Mouse (Mus musculus): ENCODE measurements around the gene Zfand2b. TPM values are rescaled to one million over a fixed set of nuclear protein-coding genes. Genes with fewer than 3 reads are reported as not detected.

Zfand2b gene
- polyA plus RNA-seq (2015; fragmentation: Nextera tagmentation; extraction: Ambion mirVana): 47.8 and 48.6 TPM in 2 replicates

GRCm38 (mm10) chr1:75168472-75169464 lies at the start of gene Zfand2b:
Gene Zfand2b, plus strand, starts transcription at chr1:75168646.
- peak; percentile 95 for DNase-seq (ENCODE audit: low spot score)

- DNase-seq (ENCODE audit: low spot score): peak; percentile 52
Measured at GRCm38 (mm10) chr1:75122211-75122610, 46.2 kb upstream of the Zfand2b start.

- DNase-seq (ENCODE audit: low spot score): peak; percentile 98
Measured at GRCm38 (mm10) chr1:75124346-75125321, 43.8 kb upstream of the Zfand2b start, which contains the start of gene Nhej1. Gene Nhej1, minus strand, starts transcription at chr1:75125200.

- no peak for DNase-seq (ENCODE audit: low spot score)
Measured at GRCm38 (mm10) chr1:75125418-75125817, 43.0 kb upstream of the Zfand2b start.

GRCm38 (mm10) chr1:75128641-75129040 lies 39.8 kb upstream of the Zfand2b start:
- no peak for DNase-seq (ENCODE audit: low spot score)

GRCm38 (mm10) chr1:75133421-75134207 lies 34.8 kb upstream of the Zfand2b start, which contains the start of gene Slc23a3:
Gene Slc23a3, minus strand, starts transcription at chr1:75133890.
- DNase-seq (ENCODE audit: low spot score): no peak

- no peak for DNase-seq (ENCODE audit: low spot score)
Measured at GRCm38 (mm10) chr1:75136293-75136692, 32.2 kb upstream of the Zfand2b start.

- no peak for DNase-seq (ENCODE audit: low spot score)
Measured at GRCm38 (mm10) chr1:75136730-75137129, 31.7 kb upstream of the Zfand2b start.

- DNase-seq (ENCODE audit: low spot score): no peak
Measured at GRCm38 (mm10) chr1:75138448-75138847, 30.0 kb upstream of the Zfand2b start.

- no peak for DNase-seq (ENCODE audit: low spot score)
Measured at GRCm38 (mm10) chr1:75140601-75141190, 27.8 kb upstream of the Zfand2b start.

- DNase-seq (ENCODE audit: low spot score): peak; percentile 68
Measured at GRCm38 (mm10) chr1:75141486-75142190, 26.8 kb upstream of the Zfand2b start.

GRCm38 (mm10) chr1:75142301-75143261 lies 25.9 kb upstream of the Zfand2b start, which contains the start of the genes Cnppd1 and Retreg2:
Gene Cnppd1, minus strand, starts transcription at chr1:75142711.
Gene Retreg2, plus strand, starts transcription at chr1:75142778.
- DNase-seq (ENCODE audit: low spot score): peak; percentile 97

GRCm38 (mm10) chr1:75145589-75145988 lies 22.9 kb upstream of the Zfand2b start:
- DNase-seq (ENCODE audit: low spot score): no peak

- DNase-seq (ENCODE audit: low spot score): no peak
Measured at GRCm38 (mm10) chr1:75147411-75148135, 20.9 kb upstream of the Zfand2b start.

GRCm38 (mm10) chr1:75148727-75149126 lies 19.7 kb upstream of the Zfand2b start:
- no peak for DNase-seq (ENCODE audit: low spot score)

GRCm38 (mm10) chr1:75155837-75156236 lies 12.6 kb upstream of the Zfand2b start:
- no peak for DNase-seq (ENCODE audit: low spot score)

GRCm38 (mm10) chr1:75158990-75159389 lies 9.5 kb upstream of the Zfand2b start:
- DNase-seq (ENCODE audit: low spot score): no peak

Data from thymus, postnatal 0 days (tissue).